Mouse (Mus musculus) midbrain, embryonic 10.5 days (tissue): ENCODE data around the gene Dync1i1. TPM values are rescaled to one million over a fixed set of nuclear protein-coding genes. Genes with fewer than 3 reads are reported as not detected.
"Not testable (repeated sequence)": the region's sequence is repeated elsewhere in the genome, so short reads cannot be mapped to it uniquely, and the experiment has no call there.

ENCODE experiments used
- DNase-seq: peaks from one replicate; pipeline ENCODE4 v3.0.0-alpha.2; 2017; ENCODE audit warnings: low spot score
- H3K27ac ChIP-seq: fragments of 300-500 bp; sonication (generic); replicated peaks from 2 replicates; pipeline ENCODE4 v1.5.1; 2016; ENCODE audit warnings: mild to moderate bottlenecking
- H3K27me3 ChIP-seq: fragments of 300-500 bp; sonication (generic); 2 replicates; pipeline ENCODE4 v1.6.1; 2016; ENCODE audit warnings: low read depth, mild to moderate bottlenecking; ENCODE audit not compliant: poor library complexity, severe bottlenecking
- H3K36me3 ChIP-seq: fragments of 300-500 bp; sonication (generic); 2 replicates; pipeline ENCODE4 v1.6.1; 2016; ENCODE audit warnings: mild to moderate bottlenecking, moderate library complexity
- H3K4me1 ChIP-seq: fragments of 300-500 bp; sonication (generic); 2 replicates; pipeline ENCODE4 v1.6.1; 2016
- H3K4me3 ChIP-seq: fragments of 300-500 bp; sonication (generic); 2 replicates; pipeline ENCODE4 v1.5.1; 2016; ENCODE audit warnings: mild to moderate bottlenecking, moderate library complexity
- H3K9me3 ChIP-seq: fragments of 300-500 bp; sonication (generic); replicated peaks from 2 replicates; pipeline ENCODE4 v1.6.1; 2016; ENCODE audit warnings: mild to moderate bottlenecking
- WGBS: fragments of 180-500 bp; shearing (Covaris S2); methylation state at CpG from one replicate; pipeline ENCODE4 v1.1.7; 2016; 5-methylcytosine and 5-hydroxymethylcytosine counted together
- polyA plus RNA-seq: library from polyadenylated mRNA; unstranded; fragments of >200 nt; fragmentation: Nextera tagmentation; extraction: Ambion mirVana; gene quantifications from 2 replicates; pipeline ENCODE4 v1.2.1, GENCODE M21; 2016

Gene Dync1i1
- polyA plus RNA-seq: 1.5 and 2.0 TPM in 2 replicates

- Histone ChIP-seq H3K27ac (peak within 1 kb of the TSS; percentile 39; the same call in 1 of the 2 replicates), H3K36me3 (no peaks in the 10 kb centered on the region)
Observed at GRCm38 (mm10) chr6:5725611-5726236, at the start of gene Dync1i1. Gene Dync1i1, plus strand, starts transcription at chr6:5725639.

DNA sequence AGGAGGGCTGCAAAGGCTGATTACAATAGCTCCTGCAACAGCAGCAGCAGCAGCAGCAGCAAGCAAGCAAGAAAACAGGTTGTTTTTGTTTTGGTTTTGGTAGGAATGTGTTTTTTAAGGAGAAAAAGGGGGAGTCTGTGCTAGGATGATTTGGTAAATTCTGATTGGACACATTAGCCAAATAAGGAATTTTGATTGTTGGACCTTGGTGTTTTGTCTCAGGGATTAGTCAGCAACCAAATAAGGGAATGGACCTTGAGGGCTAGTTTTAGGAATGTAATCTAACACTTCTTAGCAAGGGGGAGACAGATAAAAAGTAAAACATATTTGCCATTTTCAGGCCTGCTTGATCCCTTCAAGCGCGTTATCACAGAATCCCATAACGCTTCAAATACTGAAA lies 45.7 kb upstream of the Dync1i1 start:
- H3K27ac ChIP-seq: no peak overlapping the region
- 95% methylated on average over 3 of the region's 3 CpGs for WGBS
- H3K4me1 ChIP-seq: no peaks in the 10 kb centered on the region
- H3K4me3 ChIP-seq: no peak overlapping the region
- H3K36me3 ChIP-seq: no peaks in the 10 kb centered on the region
- DNase-seq: no peak
- no peaks in the 10 kb centered on the region for H3K27me3 ChIP-seq
- no peaks in the 10 kb centered on the region for H3K9me3 ChIP-seq

More at GRCm38 (mm10) chr6:5725611-5726236, at the start of gene Dync1i1:
- Histone ChIP-seq H3K4me3 (peak within 1 kb of the TSS; percentile 64), H3K9me3 (no peaks in the 10 kb centered on the region), H3K4me1 (peaks cover 14% of the 10 kb centered on the region), H3K27me3 (peaks cover 18% of the 10 kb centered on the region)
- DNase-seq: peak; percentile 52
- WGBS: under 1% methylated on average over 39 of the region's 40 CpGs

DNA sequence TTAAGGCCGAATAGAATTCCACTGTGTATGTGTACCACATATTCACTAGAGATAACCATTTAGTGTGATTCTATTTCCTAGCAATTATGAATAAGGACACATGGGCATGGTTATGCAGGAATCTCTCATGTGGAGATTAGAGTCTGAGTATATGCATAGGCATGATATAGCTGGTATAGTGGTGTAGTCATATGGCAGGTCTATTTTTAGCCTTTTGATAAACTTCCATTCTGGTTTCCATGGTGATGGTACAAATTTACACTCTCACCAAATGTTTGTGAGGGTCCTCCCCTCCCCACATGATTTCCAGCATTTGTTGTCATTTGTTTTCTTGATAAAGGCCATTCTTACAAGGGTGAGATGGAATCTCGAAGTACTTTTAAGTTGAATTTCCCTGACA lies 23.6 kb upstream of the Dync1i1 start:
- DNase-seq: no peak
- Histone ChIP-seq H3K27ac (no peak overlapping the region), H3K4me1 (no peaks in the 10 kb centered on the region), H3K9me3 (no peaks in the 10 kb centered on the region), H3K36me3 (no peaks in the 10 kb centered on the region), H3K4me3 (no peak overlapping the region), H3K27me3 (no peaks in the 10 kb centered on the region)
- WGBS: 88% methylated on average over 2 of the region's 2 CpGs

DNA sequence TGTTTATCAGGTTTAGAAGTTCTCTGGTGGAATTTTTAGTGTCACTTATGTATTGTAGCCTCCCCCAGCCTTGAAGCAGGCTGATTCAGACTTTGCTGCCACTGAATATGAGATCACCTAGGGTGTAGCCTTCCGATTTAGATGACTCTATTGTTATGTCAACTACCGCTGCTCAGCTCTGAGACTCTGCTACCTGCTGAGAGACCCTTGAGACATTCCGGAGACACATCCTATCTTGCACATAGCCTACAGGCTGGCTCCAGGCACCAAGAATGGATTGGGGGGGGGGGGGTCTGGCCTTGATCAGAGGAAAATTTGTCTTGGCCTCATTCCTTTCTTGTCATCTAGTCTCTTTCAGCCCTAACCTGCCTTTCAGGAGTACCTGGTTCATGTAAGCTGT lies 17.5 kb upstream of the Dync1i1 start:
- 43% methylated on average over 3 of the region's 3 CpGs for WGBS

GRCm38 (mm10) chr6:5710063-5710605 lies 15.3 kb upstream of the Dync1i1 start:
- Histone ChIP-seq H3K27me3 (no peaks in the 10 kb centered on the region), H3K4me3 (no peak overlapping the region), H3K4me1 (no peaks in the 10 kb centered on the region), H3K36me3 (no peaks in the 10 kb centered on the region), H3K9me3 (no peaks in the 10 kb centered on the region), H3K27ac (no peak overlapping the region)
- no peak for DNase-seq
- WGBS: 70% methylated on average over 3 of the region's 3 CpGs

More for the DNA sequence above, 17.5 kb upstream of the Dync1i1 start:
- H3K4me3 ChIP-seq, DNase-seq, H3K9me3 ChIP-seq, H3K4me1 ChIP-seq, H3K27me3 ChIP-seq, H3K27ac ChIP-seq, H3K36me3 ChIP-seq: not testable (repeated sequence)

DNA sequence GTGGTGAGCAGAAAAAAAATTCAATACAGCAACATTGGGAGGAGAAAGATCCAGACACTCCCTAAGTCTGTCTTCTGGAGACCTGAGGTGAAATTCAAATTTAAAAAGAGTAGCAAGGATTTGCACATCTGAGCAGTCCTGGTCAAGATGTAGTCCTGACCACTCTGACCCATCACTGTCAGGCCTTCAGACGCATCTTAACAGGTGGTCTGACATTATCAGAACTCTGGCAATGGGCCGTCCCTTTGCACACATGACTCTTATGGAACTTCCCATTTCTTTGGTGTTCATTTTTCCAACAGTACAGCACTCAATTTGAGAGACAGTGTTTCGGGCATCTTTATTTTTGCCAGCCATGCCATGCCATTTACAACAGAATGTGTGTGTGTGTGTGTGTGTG lies 12.8 kb upstream of the Dync1i1 start:
- 86% methylated on average over 3 of the region's 3 CpGs for whole genome bisulfite sequencing
- no peaks in the 10 kb centered on the region for H3K36me3 ChIP-seq
- H3K4me1 ChIP-seq: no peaks in the 10 kb centered on the region

GRCm38 (mm10) chr6:5715101-5715618 lies 10.3 kb upstream of the Dync1i1 start:
- Histone ChIP-seq H3K9me3 (no peaks in the 10 kb centered on the region), H3K4me1 (no peaks in the 10 kb centered on the region), H3K36me3 (no peaks in the 10 kb centered on the region), H3K27ac (no peak overlapping the region), H3K4me3 (no peak overlapping the region), H3K27me3 (no peaks in the 10 kb centered on the region)
- 84% methylated on average over 3 of the region's 3 CpGs for WGBS
- DNase-seq: no peak

More for the DNA sequence above, 12.8 kb upstream of the Dync1i1 start:
- Histone ChIP-seq H3K27me3 (no peaks in the 10 kb centered on the region), H3K27ac (no peak overlapping the region), H3K9me3 (no peaks in the 10 kb centered on the region), H3K4me3 (no peak overlapping the region)
- no peak for DNase-seq

DNA sequence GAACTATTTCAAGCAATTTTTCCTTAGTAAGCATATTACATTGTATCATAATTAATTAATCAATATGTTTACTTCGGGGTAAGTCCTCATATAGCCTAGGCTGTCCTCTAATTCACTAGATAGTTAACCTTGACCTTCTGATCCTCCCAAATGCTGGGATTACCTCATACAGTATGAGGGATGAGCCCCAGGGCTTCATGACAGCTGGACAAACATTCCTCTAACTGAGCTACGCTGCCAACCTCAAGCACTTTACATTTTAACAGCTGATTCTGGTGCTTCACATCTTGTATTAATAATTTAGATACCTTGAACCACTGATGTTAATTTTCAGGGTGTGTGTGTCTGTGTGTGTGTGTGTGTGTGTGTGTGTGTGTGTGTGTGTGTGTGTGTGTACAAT lies 6.5 kb upstream of the Dync1i1 start:
- Histone ChIP-seq H3K27me3 (no peaks in the 10 kb centered on the region), H3K4me1 (no peaks in the 10 kb centered on the region), H3K9me3 (no peaks in the 10 kb centered on the region), H3K4me3 (no peak overlapping the region), H3K27ac (no peak overlapping the region), H3K36me3 (no peaks in the 10 kb centered on the region)
- WGBS: 74% methylated on average over 2 of the region's 2 CpGs
- no peak for DNase-seq

DNA sequence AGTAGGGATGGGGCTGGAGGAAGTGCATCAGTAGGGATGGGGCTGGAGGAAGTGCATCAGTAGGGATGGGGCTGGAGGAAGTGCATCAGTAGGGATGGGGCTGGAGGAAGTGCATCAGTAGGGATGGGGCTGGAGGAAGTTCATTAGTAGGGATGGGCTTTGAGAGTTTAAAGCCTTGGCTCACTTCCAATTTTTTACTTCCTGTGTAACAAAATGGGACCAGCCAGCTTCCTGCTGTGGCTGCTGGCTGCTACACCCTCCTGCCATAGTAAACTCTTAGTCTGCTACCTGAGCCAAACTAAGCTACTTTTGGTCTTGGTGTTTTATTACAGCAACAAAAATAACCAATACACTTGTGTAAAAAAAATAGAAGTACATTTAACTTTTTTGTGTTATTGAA lies 4.7 kb upstream of the Dync1i1 start:
- not testable (repeated sequence) for H3K4me1 ChIP-seq, H3K36me3 ChIP-seq, DNase-seq, H3K9me3 ChIP-seq, H3K4me3 ChIP-seq, H3K27me3 ChIP-seq, H3K27ac ChIP-seq

DNA sequence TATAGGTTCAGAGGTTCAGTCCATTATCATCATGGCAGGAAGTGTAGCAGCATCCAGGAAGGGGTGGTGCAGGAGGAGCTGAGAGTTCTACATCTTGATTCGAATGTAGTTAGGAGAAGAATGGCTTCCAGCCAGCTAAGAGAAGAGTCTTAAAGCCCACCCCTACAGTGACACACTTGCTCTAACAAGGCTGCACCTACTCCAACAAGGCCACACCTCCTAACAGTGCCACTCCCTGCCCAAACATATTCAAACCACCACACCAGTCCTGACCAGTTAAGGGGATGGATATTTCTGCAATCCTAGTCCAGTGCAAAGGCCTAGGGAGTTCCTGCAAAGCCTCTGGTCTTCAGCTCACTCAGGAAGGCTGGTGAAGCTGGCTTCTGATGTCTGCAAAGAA lies 1.5 kb upstream of the Dync1i1 start:
- Histone ChIP-seq H3K36me3 (no peaks in the 10 kb centered on the region), H3K27ac (no peak overlapping the region), H3K9me3 (no peaks in the 10 kb centered on the region), H3K4me1 (peaks cover 14% of the 10 kb centered on the region), H3K4me3 (no peak overlapping the region), H3K27me3 (peaks cover 18% of the 10 kb centered on the region)
- 89% methylated on average over 1 of the region's 1 CpGs for WGBS
- DNase-seq: no peak

DNA sequence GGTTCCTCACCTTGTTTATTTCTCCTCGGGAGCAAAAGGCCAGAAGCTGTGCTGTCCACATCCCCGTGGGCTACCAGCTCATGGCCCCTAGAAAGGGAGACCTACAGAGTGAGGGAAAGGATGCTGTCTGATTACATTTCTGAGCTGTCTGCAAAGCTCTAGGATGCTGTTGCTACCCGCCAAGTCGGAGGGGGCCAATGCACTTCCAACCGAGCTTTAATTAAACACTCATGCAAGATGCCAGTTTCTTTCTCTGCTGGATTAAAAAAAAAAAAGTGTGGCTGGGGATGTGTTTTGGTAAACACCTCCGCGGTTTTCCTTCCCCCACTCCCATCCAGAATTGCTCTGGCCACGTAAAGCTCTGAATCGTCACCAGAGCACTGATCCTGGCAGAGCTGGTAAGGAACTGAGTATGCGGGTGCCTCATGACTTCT lies 815 bp downstream of the Dync1i1 start:
- H3K4me1 ChIP-seq: peaks cover 14% of the 10 kb centered on the region
- H3K27me3 ChIP-seq: peaks cover 18% of the 10 kb centered on the region
- DNase-seq: no peak
- no peak overlapping the region for H3K27ac ChIP-seq
- no peaks in the 10 kb centered on the region for H3K36me3 ChIP-seq
- H3K9me3 ChIP-seq: no peaks in the 10 kb centered on the region
- peak overlapping the region; percentile 64 for H3K4me3 ChIP-seq
- WGBS: 2% methylated on average over 10 of the region's 10 CpGs

DNA sequence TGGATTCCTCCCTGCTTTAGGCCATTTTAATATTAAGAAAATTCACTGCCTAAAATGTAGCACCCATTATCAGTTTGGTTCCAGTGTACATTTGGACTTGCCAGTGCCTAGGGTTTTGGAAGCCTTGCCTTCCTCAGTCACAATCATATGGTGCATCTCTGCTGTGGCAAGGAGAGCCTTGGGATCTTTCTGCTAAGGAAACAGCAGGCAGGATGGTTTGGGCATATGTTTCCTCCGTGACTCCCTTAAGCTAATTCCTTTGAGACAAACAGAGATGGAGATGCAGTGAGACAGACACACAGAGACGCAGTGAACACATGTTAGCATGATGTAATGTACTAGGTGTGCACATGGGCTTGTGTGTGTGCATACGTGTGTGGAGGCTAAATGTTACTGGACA lies 7.8 kb downstream of the Dync1i1 start:
- no peaks in the 10 kb centered on the region for H3K27me3 ChIP-seq
- H3K9me3 ChIP-seq: no peaks in the 10 kb centered on the region
- H3K4me1 ChIP-seq: no peaks in the 10 kb centered on the region
- 96% methylated on average over 3 of the region's 3 CpGs for WGBS
- no peak overlapping the region for H3K4me3 ChIP-seq
- H3K36me3 ChIP-seq: no peaks in the 10 kb centered on the region
- DNase-seq: no peak
- no peak overlapping the region for H3K27ac ChIP-seq

DNA sequence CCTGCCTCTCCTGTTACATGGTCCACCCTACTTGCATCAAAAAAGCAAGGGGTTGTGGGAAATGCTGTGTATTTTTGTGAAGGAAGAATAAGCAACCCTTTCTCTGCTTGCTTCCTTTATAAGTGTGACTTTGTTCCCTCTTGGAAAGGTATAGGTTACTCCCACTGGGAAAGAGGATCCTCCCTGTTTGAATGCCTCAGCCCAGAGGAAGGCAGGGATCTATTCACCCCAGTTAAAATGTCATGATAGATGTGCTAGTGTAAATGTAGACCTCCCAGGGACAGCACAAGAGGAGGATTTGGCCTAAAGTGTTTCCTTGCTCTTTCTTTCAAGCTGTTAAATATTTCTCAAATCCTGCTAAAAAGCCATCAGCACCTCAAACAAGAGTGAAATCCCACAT lies 9.0 kb downstream of the Dync1i1 start:
- Histone ChIP-seq H3K27ac (no peak overlapping the region), H3K4me3 (no peak overlapping the region), H3K27me3 (no peaks in the 10 kb centered on the region), H3K4me1 (no peaks in the 10 kb centered on the region), H3K9me3 (no peaks in the 10 kb centered on the region), H3K36me3 (no peaks in the 10 kb centered on the region)
- no peak for DNase-seq
